Mouse (Mus musculus) bone marrow, adult 2 months (tissue): Measurements from ENCODE around the gene Gm10961. TPM values are rescaled to one million over a fixed set of nuclear protein-coding genes. Genes with fewer than 3 reads are reported as not detected.

Experiments
- H3K27ac ChIP-seq: fragments of 200-500 bp; 2 replicates; pipeline ENCODE4 v1.5.1; 2012; ENCODE audit warnings: low read depth, mild to moderate bottlenecking, control low read depth, inconsistent platforms, low read length; ENCODE audit not compliant: control insufficient read depth, poor library complexity, insufficient read depth
- H3K4me1 ChIP-seq: fragments of 200-500 bp; 2 replicates; pipeline ENCODE4 v1.6.1; 2011; ENCODE audit warnings: low read length; ENCODE audit not compliant: control insufficient read depth, insufficient read depth
- H3K4me3 ChIP-seq: fragments of 200-500 bp; replicated peaks from 2 replicates; pipeline ENCODE3; 2011; ENCODE audit warnings: mild to moderate bottlenecking, low read depth, low read length, control low read depth; ENCODE audit not compliant: control insufficient read depth
- CTCF ChIP-seq: fragments of 200-500 bp; IDR thresholded peaks from 2 replicates; pipeline ENCODE4 v1.5.1; 2011; ENCODE audit warnings: low read length, control low read depth; ENCODE audit not compliant: control insufficient read depth, insufficient read depth
- POLR2A ChIP-seq: fragments of 200-500 bp; IDR thresholded peaks from 2 replicates; pipeline ENCODE4 v1.6.1; 2011; ENCODE audit warnings: low read depth, mild to moderate bottlenecking, control low read depth, low read length, borderline replicate concordance; ENCODE audit not compliant: control insufficient read depth
- WGBS: fragments of 180-500 bp; shearing (Covaris S2); methylation state at CpG from one replicate; pipeline ENCODE4 v1.1.7; 2018; 5-methylcytosine and 5-hydroxymethylcytosine counted together
- polyA plus RNA-seq: library from polyadenylated mRNA; stranded (reverse); fragments of >200 nt; gene quantifications from 2 replicates; pipeline ENCODE4 v1.2.4, GENCODE M21; 2011; ENCODE audit warnings: low replicate concordance; ENCODE audit not compliant: missing spikeins, insufficient read depth, insufficient read length

Gene Gm10961
- polyA plus RNA-seq, 1 experiment: not detected

GRCm38 (mm10) chr3:107656151-107656550, 25.0 kb downstream of the Gm10961 start:
- Histone ChIP-seq H3K4me1 (no peaks in the 10 kb centered on the region), H3K27ac (no peak overlapping the region), H3K4me3 (no peak overlapping the region)
- no peak for TF ChIP-seq POLR2A
- TF ChIP-seq CTCF: no peak
- WGBS: 69% methylated on average over 2 of the region's 2 CpGs

GRCm38 (mm10) chr3:107656888-107657287, 25.8 kb downstream of the Gm10961 start:
- 57% methylated on average over 4 of the region's 4 CpGs for WGBS
- no peak overlapping the region for H3K27ac ChIP-seq
- TF ChIP-seq CTCF: no peak
- no peak for TF ChIP-seq POLR2A
- H3K4me3 ChIP-seq: no peak overlapping the region
- H3K4me1 ChIP-seq: no peaks in the 10 kb centered on the region

GRCm38 (mm10) chr3:107659000-107659399, 27.9 kb downstream of the Gm10961 start:
- Histone ChIP-seq H3K4me3 (no peak overlapping the region), H3K27ac (no peak overlapping the region), H3K4me1 (no peaks in the 10 kb centered on the region)
- TF ChIP-seq POLR2A (no peak), CTCF (no peak)
- 87% methylated on average over 1 of the region's 1 CpGs for WGBS

GRCm38 (mm10) chr3:107664641-107665040, 33.5 kb downstream of the Gm10961 start:
- 86% methylated on average over 1 of the region's 1 CpGs for WGBS
- Histone ChIP-seq H3K27ac (no peak overlapping the region), H3K4me1 (no peaks in the 10 kb centered on the region), H3K4me3 (no peak overlapping the region)
- TF ChIP-seq CTCF (no peak), POLR2A (no peak)

- no peak for TF ChIP-seq POLR2A
- no peak for TF ChIP-seq CTCF
- WGBS: 92% methylated on average over 6 of the region's 6 CpGs
- Histone ChIP-seq H3K4me1 (no peaks in the 10 kb centered on the region; the same call in 1 of the 2 replicates), H3K4me3 (no peak overlapping the region), H3K27ac (no peak overlapping the region)
Observed at GRCm38 (mm10) chr3:107667426-107667825, 36.3 kb downstream of the Gm10961 start.

GRCm38 (mm10) chr3:107668786-107669185, 37.7 kb downstream of the Gm10961 start:
- TF ChIP-seq CTCF: no peak
- no peak for TF ChIP-seq POLR2A
- 87% methylated on average over 7 of the region's 7 CpGs for WGBS

GRCm38 (mm10) chr3:107670500-107670899, 39.4 kb downstream of the Gm10961 start:
- Histone ChIP-seq H3K4me3 (no peak overlapping the region), H3K4me1 (no peaks in the 10 kb centered on the region; the same call in 1 of the 2 replicates), H3K27ac (no peak overlapping the region)
- no peak for TF ChIP-seq POLR2A
- TF ChIP-seq CTCF: no peak
- 34% methylated on average over 4 of the region's 4 CpGs for WGBS

More at GRCm38 (mm10) chr3:107668786-107669185, 37.7 kb downstream of the Gm10961 start:
- H3K4me3 ChIP-seq: no peak overlapping the region
- no peak overlapping the region for H3K27ac ChIP-seq
- H3K4me1 ChIP-seq: no peaks in the 10 kb centered on the region; the same call in 1 of the 2 replicates

- no peak overlapping the region for H3K27ac ChIP-seq
- H3K4me3 ChIP-seq: no peak overlapping the region
- 51% methylated on average over 2 of the region's 2 CpGs for WGBS
- no peaks in the 10 kb centered on the region; the same call in 1 of the 2 replicates for H3K4me1 ChIP-seq
- no peak for TF ChIP-seq CTCF
- no peak for TF ChIP-seq POLR2A
Observed at GRCm38 (mm10) chr3:107671509-107671908, 40.4 kb downstream of the Gm10961 start.

- Histone ChIP-seq H3K4me3 (no peak overlapping the region), H3K4me1 (no peaks in the 10 kb centered on the region; the same call in 1 of the 2 replicates), H3K27ac (no peak overlapping the region)
- WGBS: 30% methylated on average over 7 of the region's 7 CpGs
- TF ChIP-seq CTCF: no peak
- TF ChIP-seq POLR2A: no peak
Observed at GRCm38 (mm10) chr3:107680790-107681576, 49.9 kb downstream of the Gm10961 start.

Other genes starting within 250 kb of the Gm10961 start
- gene Kcnc4, start 171.8 kb upstream of the Gm10961 start, polyA plus RNA-seq: not detected in 2 replicates
- 0.62 TPM in 1 of 2 replicates, not detected in the other for gene Slc6a17, start 113.3 kb upstream of the Gm10961 start, polyA plus RNA-seq
- not detected in 2 replicates for gene Ubl4b, start 76.2 kb upstream of the Gm10961 start, polyA plus RNA-seq
- not detected in 2 replicates for gene Alx3, start 36.3 kb upstream of the Gm10961 start, polyA plus RNA-seq
- gene Strip1, start 372 bp downstream of the Gm10961 start, polyA plus RNA-seq: 13.0 and 36.0 TPM in 2 replicates
- gene Ahcyl1, start 65.2 kb downstream of the Gm10961 start, polyA plus RNA-seq: 27.3 and 38.4 TPM in 2 replicates
- gene Csf1, start 129.1 kb downstream of the Gm10961 start, polyA plus RNA-seq: 7.9 and 21.8 TPM in 2 replicates
- not detected in 2 replicates for gene Eps8l3, start 245.9 kb downstream of the Gm10961 start, polyA plus RNA-seq